Mouse (Mus musculus): ENCODE data around the gene Vmn2r81. TPM values are rescaled to one million over a fixed set of nuclear protein-coding genes. Genes with fewer than 3 reads are reported as not detected.
"Not testable (repeated sequence)": the region's sequence is repeated elsewhere in the genome, so short reads cannot be mapped to it uniquely, and the experiment has no call there.

Gene Vmn2r81
- polyA plus RNA-seq (2016; fragmentation: Nextera tagmentation; extraction: Ambion mirVana) = not detected in 2 replicates

DNA sequence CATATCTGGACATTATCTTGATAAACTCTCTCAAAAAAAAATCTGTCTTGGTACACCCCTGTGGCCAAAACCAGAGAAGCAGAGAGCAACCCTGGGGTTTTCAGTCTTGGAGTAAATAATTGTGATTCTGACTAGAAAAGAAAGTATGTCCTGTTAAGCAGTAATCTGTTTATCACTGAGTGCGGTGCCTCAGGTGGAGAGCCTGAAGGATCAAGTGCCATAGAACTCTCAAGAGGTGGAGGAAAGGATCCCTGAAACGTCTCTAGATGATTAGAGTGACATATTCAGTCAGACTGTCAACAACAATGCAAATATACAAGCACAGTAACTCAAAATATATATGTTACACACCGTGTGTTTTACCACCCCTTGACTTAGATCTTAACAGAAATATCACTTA is at the start of gene Vmn2r81:
Vmn2r81 (plus strand) TSS at position 301 of the 400 bp plus-strand sequence.
- not testable (repeated sequence) for H3K27ac ChIP-seq; H3K27me3 ChIP-seq; H3K9ac ChIP-seq; H3K4me3 ChIP-seq (replicated peaks); H3K4me2 ChIP-seq; H3K4me1 ChIP-seq; H3K9me3 ChIP-seq; ATAC-seq (ENCODE audit: low FRiP score); H3K36me3 ChIP-seq (replicated peaks)
- 73% methylated on average over 3 of the region's 3 CpGs for WGBS

DNA sequence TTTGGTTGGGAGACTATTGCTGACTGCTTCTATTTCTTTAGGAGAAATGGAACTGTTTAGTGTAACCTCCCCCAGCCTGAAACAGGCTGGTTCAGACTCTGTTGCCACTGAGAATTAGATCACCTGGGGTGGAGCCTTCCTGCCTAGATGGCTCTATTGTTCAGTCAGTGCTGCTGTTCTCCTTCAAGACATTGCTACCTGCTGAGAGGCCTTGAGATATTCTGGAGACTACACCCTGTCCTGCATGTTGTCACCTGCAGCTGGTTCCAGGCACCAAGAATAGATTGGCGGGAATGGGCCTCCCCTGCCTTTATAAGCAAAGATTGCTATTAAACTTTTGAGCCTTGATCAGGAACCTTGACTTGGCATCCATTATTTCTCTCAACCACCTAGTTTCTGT is 47.5 kb upstream of the Vmn2r81 start:
- H3K27ac ChIP-seq; H3K9ac ChIP-seq; H3K4me3 ChIP-seq (replicated peaks); H3K4me1 ChIP-seq; H3K36me3 ChIP-seq (replicated peaks); H3K9me3 ChIP-seq; ATAC-seq (ENCODE audit: low FRiP score); H3K4me2 ChIP-seq; H3K27me3 ChIP-seq: not testable (repeated sequence)
- WGBS = 74% methylated on average over 1 of the region's 1 CpGs

DNA sequence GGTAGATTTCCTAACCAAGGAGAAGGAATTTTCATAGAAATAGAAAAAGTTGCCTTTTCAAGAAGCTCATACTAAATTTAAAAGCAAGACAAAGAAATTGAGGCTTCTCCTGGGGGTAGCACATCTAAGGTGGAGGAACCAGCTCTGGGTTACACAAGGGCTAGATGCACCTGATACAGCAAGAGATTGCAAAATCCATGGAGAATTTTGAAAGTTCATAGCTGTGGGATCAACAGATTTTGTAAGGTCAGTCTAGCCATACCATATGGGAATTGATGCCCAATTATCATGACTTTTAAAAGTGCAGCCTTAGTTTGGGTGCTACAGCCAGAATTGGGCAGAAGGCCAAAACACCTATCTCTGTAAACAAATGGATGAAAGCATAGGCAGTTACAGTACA is 27.1 kb upstream of the Vmn2r81 start:
- Histone ChIP-seq H3K4me1 (no peaks in the 10 kb centered on the region; the same call in 1 of the 2 replicates), H3K27me3 (no peaks in the 10 kb centered on the region), H3K4me3 (replicated peaks) (no peak overlapping the region), H3K27ac (no peak overlapping the region), H3K4me2 (no peak overlapping the region), H3K9me3 (no peaks in the 10 kb centered on the region), H3K36me3 (replicated peaks) (no peaks in the 10 kb centered on the region), H3K9ac (no peak overlapping the region)
- no peak for ATAC-seq (ENCODE audit: low FRiP score)

DNA sequence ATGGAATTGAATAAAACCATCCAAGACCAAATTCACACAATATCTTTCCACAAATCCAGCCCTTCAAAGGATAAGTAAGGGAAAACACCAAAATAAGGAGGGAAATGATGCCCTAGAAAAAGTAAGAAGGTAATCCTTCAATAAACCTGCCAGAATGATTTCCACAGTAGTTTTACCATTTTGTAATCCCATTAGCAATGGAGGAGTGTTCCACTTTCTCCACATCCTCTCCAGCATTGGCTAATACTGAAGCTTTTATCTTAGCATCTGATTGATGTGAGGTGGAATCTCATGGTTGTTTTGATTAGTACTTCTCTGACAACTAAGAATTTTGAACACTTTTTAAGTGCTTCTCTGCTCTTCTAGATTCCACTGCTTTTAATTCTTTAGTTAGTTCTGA is 25.9 kb upstream of the Vmn2r81 start:
- H3K27me3 ChIP-seq = no peaks in the 10 kb centered on the region
- H3K36me3 ChIP-seq (replicated peaks) = no peaks in the 10 kb centered on the region
- no peak overlapping the region for H3K4me3 ChIP-seq (replicated peaks)
- no peak overlapping the region for H3K4me2 ChIP-seq
- no peak overlapping the region for H3K9ac ChIP-seq
- H3K27ac ChIP-seq = no peak overlapping the region
- ATAC-seq (ENCODE audit: low FRiP score) = no peak
- H3K4me1 ChIP-seq = no peaks in the 10 kb centered on the region; the same call in 1 of the 2 replicates
- no peaks in the 10 kb centered on the region for H3K9me3 ChIP-seq

DNA sequence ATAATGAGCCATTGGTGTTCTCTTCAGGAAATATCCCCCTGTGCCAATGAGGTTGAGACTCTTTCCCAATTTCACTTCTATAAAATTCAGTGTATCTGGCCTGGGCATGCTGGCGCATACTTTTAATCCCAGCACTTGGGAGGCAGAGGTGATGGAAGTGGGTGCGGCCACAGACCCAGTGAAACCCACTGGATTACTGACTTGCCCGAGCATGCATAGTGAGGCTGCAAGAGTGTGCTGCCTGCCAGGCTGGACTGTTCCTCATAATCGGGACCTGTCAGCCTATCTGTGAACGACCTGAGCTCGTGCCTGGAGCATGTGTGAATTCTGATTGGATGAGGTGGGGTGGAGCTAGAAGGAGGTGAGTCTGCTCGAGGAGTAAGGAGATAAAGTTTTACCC is 25.3 kb upstream of the Vmn2r81 start:
- Histone ChIP-seq H3K4me2 (no peak overlapping the region), H3K9ac (no peak overlapping the region), H3K27me3 (no peaks in the 10 kb centered on the region), H3K4me3 (replicated peaks) (no peak overlapping the region), H3K27ac (no peak overlapping the region), H3K36me3 (replicated peaks) (no peaks in the 10 kb centered on the region), H3K4me1 (no peaks in the 10 kb centered on the region; the same call in 1 of the 2 replicates), H3K9me3 (no peaks in the 10 kb centered on the region)
- WGBS = 83% methylated on average over 7 of the region's 7 CpGs
- no peak for ATAC-seq (ENCODE audit: low FRiP score)

DNA sequence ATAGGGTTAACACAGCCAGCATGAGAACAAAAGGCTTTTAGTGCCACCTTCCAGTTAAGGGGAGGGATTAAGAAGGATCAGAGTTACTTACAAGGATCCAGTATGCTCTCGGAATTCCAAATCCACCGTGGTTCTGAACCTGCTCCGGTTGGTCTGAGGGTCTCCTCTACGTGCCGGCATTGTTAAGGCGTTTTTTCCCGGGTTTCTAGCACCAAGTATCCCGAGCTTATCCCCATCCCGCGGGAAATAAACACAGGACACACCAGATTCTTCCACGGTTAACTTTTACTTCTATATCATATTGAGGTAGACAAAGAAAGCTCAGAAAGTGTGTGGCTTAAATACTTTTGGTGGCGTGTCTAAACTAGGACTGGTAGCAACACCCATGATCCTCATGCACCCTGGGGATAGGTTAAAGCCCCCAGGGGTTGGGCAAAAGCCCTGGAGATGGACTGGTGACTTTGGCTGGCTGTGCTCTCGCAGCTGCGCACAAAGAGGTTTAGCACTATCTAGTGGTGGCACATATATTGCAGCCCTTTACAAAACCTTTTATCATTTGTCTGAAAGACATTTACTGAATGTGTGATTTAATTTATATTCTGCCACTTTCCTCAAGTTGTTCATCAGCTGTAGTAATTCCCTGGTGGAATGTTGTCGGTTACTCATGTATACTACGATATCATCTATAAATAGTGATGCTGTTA is 74.7 kb downstream of the Vmn2r81 start:
- not testable (repeated sequence) for H3K9me3 ChIP-seq; H3K9ac ChIP-seq; H3K27me3 ChIP-seq; H3K4me1 ChIP-seq; H3K36me3 ChIP-seq (replicated peaks)
- 0 out of 2 replicates have a peak overlapping the region, but pooled peaks have one; percentile 66 for H3K27ac ChIP-seq
- peak overlapping the region; percentile 38 for H3K4me3 ChIP-seq (replicated peaks)
- 8% methylated on average over 16 of the region's 16 CpGs for WGBS
- H3K4me2 ChIP-seq = peak overlapping the region; percentile 47
- peak; percentile 68; the same call in 1 of the 2 replicates for ATAC-seq (ENCODE audit: low FRiP score)

DNA sequence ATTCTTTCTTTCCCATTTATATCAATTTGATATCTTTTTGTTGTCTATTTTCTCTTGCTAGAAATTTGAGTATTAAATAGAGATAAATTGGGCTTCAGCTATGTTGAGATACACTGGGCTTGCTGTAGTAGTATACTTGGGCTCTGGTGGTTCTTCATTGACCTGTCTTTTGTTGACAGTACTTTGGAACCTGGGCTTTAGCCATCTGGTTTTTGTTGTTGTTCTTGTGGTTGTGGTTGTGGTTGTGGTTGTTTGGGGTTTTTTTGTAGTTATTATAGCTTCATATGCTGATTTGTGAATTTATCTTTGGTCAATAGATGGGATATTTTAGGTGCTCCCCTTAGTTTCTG is 75.2 kb downstream of the Vmn2r81 start:
- ATAC-seq (ENCODE audit: low FRiP score) = peak; percentile 36; the same call in 1 of the 2 replicates
- Histone ChIP-seq H3K9ac (no peak overlapping the region), H3K4me3 (replicated peaks) (no peak overlapping the region), H3K4me2 (no peak overlapping the region), H3K27ac (no peak overlapping the region), H3K27me3 (no peaks in the 10 kb centered on the region), H3K36me3 (replicated peaks) (no peaks in the 10 kb centered on the region), H3K4me1 (no peaks in the 10 kb centered on the region), H3K9me3 (no peaks in the 10 kb centered on the region)

Other genes starting within 250 kb of the Vmn2r81 start
- not detected in 2 replicates for gene Olfr1351, start 235.2 kb upstream of the Vmn2r81 start, polyA plus RNA-seq (2016; fragmentation: Nextera tagmentation; extraction: Ambion mirVana)
- gene Olfr57, start 219.0 kb upstream of the Vmn2r81 start, polyA plus RNA-seq (2016; fragmentation: Nextera tagmentation; extraction: Ambion mirVana) = 0.12 and 0.23 TPM in 2 replicates
- gene 2610008E11Rik, start 150.1 kb upstream of the Vmn2r81 start, polyA plus RNA-seq (2016; fragmentation: Nextera tagmentation; extraction: Ambion mirVana) = 45.7 and 47.7 TPM in 2 replicates
- gene Vmn2r80, start 98.9 kb upstream of the Vmn2r81 start, polyA plus RNA-seq (2016; fragmentation: Nextera tagmentation; extraction: Ambion mirVana) = not detected in 2 replicates
- not detected in 2 replicates for gene Vmn2r82, start 108.8 kb downstream of the Vmn2r81 start, polyA plus RNA-seq (2016; fragmentation: Nextera tagmentation; extraction: Ambion mirVana)
- gene Vmn2r83, start 221.0 kb downstream of the Vmn2r81 start, polyA plus RNA-seq (2016; fragmentation: Nextera tagmentation; extraction: Ambion mirVana) = not detected in 2 replicates

Data from forebrain, embryonic 12.5 days (tissue).